Mouse (Mus musculus) G1E (cell line): Measurements from ENCODE around the gene Fam227a.

Experiments
- CTCF ChIP-seq: IDR thresholded peaks from 2 replicates; pipeline ENCODE4 v1.5.1; 2012; ENCODE audit warnings: low read depth, low read length, inconsistent platforms, mixed read lengths
- GATA1 ChIP-seq: IDR thresholded peaks from 2 replicates; pipeline ENCODE4 v1.6.1; 2012; ENCODE audit warnings: borderline replicate concordance, low read length, inconsistent platforms, mixed read lengths
- GATA2 ChIP-seq: IDR thresholded peaks from 2 replicates; pipeline ENCODE4 v1.6.1; 2012; ENCODE audit warnings: low read depth, low read length, inconsistent platforms, borderline replicate concordance
- POLR2AphosphoS5 ChIP-seq: IDR thresholded peaks from 2 replicates; pipeline ENCODE4 v1.6.1; 2012; ENCODE audit warnings: low read depth, low read length, inconsistent platforms; ENCODE audit not compliant: insufficient replicate concordance
- TAL1 ChIP-seq: conservative IDR thresholded peaks from 2 replicates; pipeline ENCODE4 v1.6.1; 2012; ENCODE audit warnings: low read depth, low read length, inconsistent platforms, mixed read lengths

DNA sequence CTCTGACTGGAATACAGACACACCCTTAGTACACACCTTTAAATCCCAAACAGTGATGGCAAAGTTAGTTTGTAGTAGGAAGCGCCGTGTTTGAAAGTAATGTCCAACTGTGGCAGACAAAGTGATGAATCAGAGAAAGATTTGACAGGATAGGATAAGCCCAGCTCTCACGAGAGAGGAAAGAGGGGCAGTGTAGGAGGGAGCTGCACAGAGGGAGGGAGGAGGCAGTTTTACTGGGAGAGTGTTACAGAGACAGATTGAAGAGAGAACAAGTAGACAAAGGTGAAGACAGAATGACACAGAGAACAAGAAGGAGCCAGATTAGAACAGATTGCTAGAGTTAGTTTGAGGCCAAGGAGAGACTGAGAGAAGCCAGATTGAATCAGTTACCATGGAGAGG, 99.1 kb downstream of the Fam227a start:
- TF ChIP-seq CTCF (no peak), GATA1 (no peak), TAL1 (no peak), POLR2AphosphoS5 (no peak), GATA2 (no peak)
